Mouse (Mus musculus) kidney, adult 2 months (tissue): Measurements from ENCODE around the gene Bora.

Experiments used
- CTCF ChIP-seq: fragments of 200-500 bp; conservative IDR thresholded peaks from 2 replicates; pipeline ENCODE4 v1.5.1; 2011; ENCODE audit warnings: low read depth, mild to moderate bottlenecking, control low read depth, low read length, moderate library complexity, mixed read lengths; ENCODE audit not compliant: insufficient read depth, insufficient read length
- POLR2A ChIP-seq: fragments of 200-500 bp; IDR thresholded peaks from one replicate; pipeline ENCODE4 v1.6.1; 2011; ENCODE audit warnings: low read depth, low read length, control low read depth

DNA sequence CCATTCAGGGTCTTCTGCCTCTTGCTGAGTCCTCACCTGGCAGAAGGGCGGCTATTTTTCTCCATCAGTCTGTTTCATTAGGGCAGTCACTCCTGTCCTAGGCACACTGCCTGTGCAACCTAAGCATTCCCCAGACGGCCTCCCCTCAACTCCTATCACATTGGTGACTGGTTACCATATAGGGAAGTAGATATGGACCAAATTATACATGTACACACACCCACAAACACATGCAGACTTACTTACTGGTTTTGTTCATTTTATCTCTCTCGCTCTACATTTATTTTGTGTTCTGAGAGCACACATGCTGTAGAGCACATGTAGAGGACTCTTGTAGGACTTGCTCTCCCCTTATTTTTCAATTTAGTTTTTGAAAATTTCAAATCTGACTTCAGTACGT is 57.0 kb downstream of the Bora start:
- TF ChIP-seq CTCF (no peak), POLR2A (no peak)
